Mouse (Mus musculus) adrenal gland, postnatal 0 days (tissue): ENCODE data around the gene Supt16. TPM values are rescaled to one million over a fixed set of nuclear protein-coding genes. Genes with fewer than 3 reads are reported as not detected.

Source experiments
- polyA plus RNA-seq: library from polyadenylated mRNA; unstranded; fragments of >200 nt; fragmentation: Nextera tagmentation; extraction: Ambion mirVana; gene quantifications from 2 replicates; pipeline ENCODE4 v1.2.1, GENCODE M21; 2015

The Supt16 gene
- polyA plus RNA-seq: 17.0 and 23.9 TPM in 2 replicates

DNA sequence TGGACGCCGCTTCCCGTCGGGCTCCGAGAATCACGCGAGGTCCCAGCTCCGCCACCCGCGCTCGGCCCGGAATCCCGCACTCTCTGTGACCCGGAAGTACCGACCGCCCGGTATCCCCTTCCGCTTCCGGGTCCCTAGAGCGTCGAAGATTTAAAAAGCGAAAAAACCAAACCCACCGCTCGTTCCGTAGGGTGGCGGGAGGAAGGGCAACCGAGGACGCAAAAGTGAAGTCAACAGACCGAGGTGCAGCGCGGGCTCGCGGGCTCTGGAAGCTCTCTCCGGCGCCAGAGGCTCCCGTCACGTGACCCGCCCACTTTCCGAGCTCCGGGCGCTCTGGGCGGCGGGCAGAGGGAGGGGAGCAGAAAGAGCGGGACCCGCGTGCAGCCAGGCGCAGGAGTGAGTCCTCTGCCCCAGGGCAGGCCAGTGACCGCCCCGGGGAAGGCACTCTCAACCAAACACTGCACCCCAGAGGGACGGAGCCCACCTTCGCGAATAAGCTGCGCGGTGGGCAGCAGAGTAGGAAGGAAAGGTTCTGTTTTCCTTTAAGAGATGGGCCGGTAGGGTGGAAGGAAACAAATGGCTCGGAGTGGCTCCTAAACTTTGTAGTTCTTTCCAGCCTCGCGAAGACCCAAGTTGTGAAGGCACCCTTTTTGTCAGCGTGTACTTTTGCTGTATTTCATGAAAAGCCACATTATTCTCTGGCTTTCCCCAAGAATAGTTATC is at the start of gene Supt16:
Gene Supt16, minus strand, starts transcription at position 261 of the 723 bp plus-strand sequence.

Other genes with a start within 250 kb of the Supt16 start
- gene Arhgef40, start 212.7 kb downstream of the Supt16 start, polyA plus RNA-seq: 42.5 and 43.7 TPM in 2 replicates
- 0.46 and 1.7 TPM in 2 replicates for gene Tmem253, start 181.8 kb downstream of the Supt16 start, polyA plus RNA-seq
- gene Zfp219, start 176.7 kb downstream of the Supt16 start, polyA plus RNA-seq: 13.9 and 20.6 TPM in 2 replicates
- gene Olfr221, start 155.0 kb downstream of the Supt16 start, polyA plus RNA-seq: not detected in 2 replicates
- 233 and 256 TPM in 2 replicates for gene Hnrnpc, start 93.4 kb downstream of the Supt16 start, polyA plus RNA-seq
- 26.3 and 31.5 TPM in 2 replicates for gene Rpgrip1, start 86.7 kb downstream of the Supt16 start, polyA plus RNA-seq
- gene Chd8, start 60.4 kb upstream of the Supt16 start, polyA plus RNA-seq: 20.6 and 25.1 TPM in 2 replicates
- gene Tox4, start 81.7 kb upstream of the Supt16 start, polyA plus RNA-seq: 24.0 and 36.6 TPM in 2 replicates
- gene Rab2b, start 82.1 kb upstream of the Supt16 start, polyA plus RNA-seq: 25.4 and 31.6 TPM in 2 replicates
- gene Mettl3, start 107.7 kb upstream of the Supt16 start, polyA plus RNA-seq: 18.7 and 20.8 TPM in 2 replicates
- gene Sall2, start 131.3 kb upstream of the Supt16 start, polyA plus RNA-seq: 5.8 TPM in 2 replicates
- gene Olfr1513, start 159.0 kb upstream of the Supt16 start, polyA plus RNA-seq: not detected in 2 replicates
- gene Olfr1512, start 181.8 kb upstream of the Supt16 start, polyA plus RNA-seq: not detected in 2 replicates
- gene Olfr1511, start 200.0 kb upstream of the Supt16 start, polyA plus RNA-seq: not detected in 2 replicates
- not detected in 2 replicates for gene Olfr1510, start 217.0 kb upstream of the Supt16 start, polyA plus RNA-seq
- not detected in 2 replicates for gene Olfr1509, start 245.6 kb upstream of the Supt16 start, polyA plus RNA-seq